Comparison of ENCODE assay signal across 26 mouse cellular contexts in genomic region chr4:148325951-148326350, GRCm38 (mm10). TPM values are rescaled to one million over a fixed set of nuclear protein-coding genes. Genes with fewer than 3 reads are reported as not detected.
DNase-seq lines count a peak whose midpoint lies in the region; ATAC-seq and TF ChIP-seq lines count a peak whose summit lies in the region.
"Had no signal": no experiment of that assay in that cellular context is flagged by ENCODE, and none has a peak within 500 bp of the region (broad histone marks: within the 10 kb centered on the region; RNA-seq: fewer than 3 reads in every experiment).

No protein-coding gene starts in this region.

- ATAC-seq in forebrain, embryonic 13.5 days: no peak
- no peak for ATAC-seq in forebrain, postnatal 0 days
- no peak for ATAC-seq in midbrain, embryonic 11.5 days (ENCODE audit: low FRiP score)
- no peak for ATAC-seq in midbrain, embryonic 15.5 days (replicated peaks)
- ATAC-seq: forebrain, embryonic 14.5 days; Patski had no signal

- DNase-seq in forebrain, postnatal 0 days: no peak
- DNase-seq in midbrain, embryonic 11.5 days (ENCODE audit: low spot score, missing footprints): peak; percentile 75
- DNase-seq in right cerebral cortex, postnatal 25 days: peak; percentile 33
- DNase-seq in right cerebral cortex, postnatal 14 days: no peak
- DNase-seq: adrenal gland, postnatal 10 days; adrenal gland, postnatal 36 days; cerebellum, adult 11 months; cerebellum, adult 2 months; cerebellum, adult 9-11 months; cerebellum, postnatal 25 days; gastrocnemius, postnatal 10 days; gastrocnemius, postnatal 36 days; heart, adult 2 months had no signal

- H3K4me2 ChIP-seq in forebrain, embryonic 13.5 days: no peak overlapping the region
- H3K4me2 ChIP-seq in forebrain, postnatal 0 days (ENCODE audit: low read depth): no peak overlapping the region
- H3K4me2 ChIP-seq in midbrain, embryonic 11.5 days: no peak overlapping the region
- H3K4me2 ChIP-seq in midbrain, embryonic 15.5 days: no peak overlapping the region
- H3K4me2 ChIP-seq: embryonic facial prominence, embryonic 12.5 days; embryonic facial prominence, embryonic 15.5 days; heart, embryonic 11.5 days; hindbrain, embryonic 12.5 days; hindbrain, embryonic 15.5 days had no signal

- peak overlapping the region; percentile 19; the same call in 1 of the 2 replicates for H3K27ac ChIP-seq in forebrain, embryonic 13.5 days
- no peak overlapping the region for H3K27ac ChIP-seq in forebrain, postnatal 0 days (ENCODE audit: low read depth, low read length)
- no peak overlapping the region for H3K27ac ChIP-seq in midbrain, embryonic 11.5 days (ENCODE audit: low read depth, low read length)
- no peak overlapping the region for H3K27ac ChIP-seq in midbrain, embryonic 15.5 days
- H3K27ac ChIP-seq: embryonic facial prominence, embryonic 12.5 days; embryonic facial prominence, embryonic 15.5 days; heart, adult 2 months; hindbrain, embryonic 15.5 days had no signal

- H3K9me3 ChIP-seq in forebrain, embryonic 13.5 days (replicated peaks): no peaks in the 10 kb centered on the region
- H3K9me3 ChIP-seq in forebrain, postnatal 0 days (ENCODE audit: low read length): no peaks in the 10 kb centered on the region
- H3K9me3 ChIP-seq in midbrain, embryonic 11.5 days (ENCODE audit: control insufficient read depth, low read length): no peaks in the 10 kb centered on the region
- H3K9me3 ChIP-seq in midbrain, embryonic 15.5 days: no peaks in the 10 kb centered on the region
- H3K9me3 ChIP-seq: embryonic facial prominence, embryonic 12.5 days; embryonic facial prominence, embryonic 15.5 days; hindbrain, embryonic 12.5 days; hindbrain, embryonic 15.5 days had no signal

- no peak for TF ChIP-seq CTCF in forebrain, postnatal 0 days (IDR thresholded peaks at IDR 0.05; ENCODE audit: low read depth)

- H3K27me3 ChIP-seq in forebrain, embryonic 13.5 days: 0 out of 2 replicates have a peak, but pooled peaks cover 7% of the 10 kb centered on the region
- peaks cover 4% of the 10 kb centered on the region; the same call in 1 of the 2 replicates for H3K27me3 ChIP-seq in forebrain, postnatal 0 days (ENCODE audit: insufficient read depth, low read length)
- H3K27me3 ChIP-seq in midbrain, embryonic 11.5 days (ENCODE audit: control insufficient read depth, insufficient read depth, low read length): no peaks in the 10 kb centered on the region
- no peaks in the 10 kb centered on the region for H3K27me3 ChIP-seq in midbrain, embryonic 15.5 days (replicated peaks)
- H3K27me3 ChIP-seq: hindbrain, embryonic 15.5 days; Patski had no signal

- peaks cover 73% of the 10 kb centered on the region for H3K4me1 ChIP-seq in forebrain, embryonic 13.5 days
- peaks cover 21% of the 10 kb centered on the region for H3K4me1 ChIP-seq in forebrain, postnatal 0 days (ENCODE audit: insufficient read depth)
- peaks cover 40% of the 10 kb centered on the region for H3K4me1 ChIP-seq in midbrain, embryonic 11.5 days (ENCODE audit: control insufficient read depth, insufficient read depth, low read length)
- H3K4me1 ChIP-seq in midbrain, embryonic 15.5 days: peaks cover 73% of the 10 kb centered on the region

- H3K9ac ChIP-seq in forebrain, embryonic 13.5 days: no peak overlapping the region
- H3K9ac ChIP-seq in forebrain, postnatal 0 days: no peak overlapping the region
- H3K9ac ChIP-seq in midbrain, embryonic 11.5 days (ENCODE audit: low read length): no peak overlapping the region
- no peak overlapping the region for H3K9ac ChIP-seq in midbrain, embryonic 15.5 days
- H3K9ac ChIP-seq: embryonic facial prominence, embryonic 12.5 days; embryonic facial prominence, embryonic 15.5 days; hindbrain, embryonic 12.5 days; hindbrain, embryonic 15.5 days had no signal

- 95% methylated on average over 3 of the region's 3 CpGs for WGBS in forebrain, embryonic 13.5 days
- WGBS in forebrain, postnatal 0 days: 92% methylated on average over 3 of the region's 3 CpGs
- 95% methylated on average over 3 of the region's 3 CpGs for WGBS in midbrain, embryonic 11.5 days
- 97% methylated on average over 3 of the region's 3 CpGs for WGBS in midbrain, embryonic 15.5 days

- H3K4me3 ChIP-seq in forebrain, embryonic 13.5 days: no peak overlapping the region
- H3K4me3 ChIP-seq in forebrain, postnatal 0 days (ENCODE audit: low read depth, low read length): no peak overlapping the region
- H3K4me3 ChIP-seq in midbrain, embryonic 11.5 days (ENCODE audit: low read depth, low read length): no peak overlapping the region
- H3K4me3 ChIP-seq in midbrain, embryonic 15.5 days: no peak overlapping the region
- H3K4me3 ChIP-seq: embryonic facial prominence, embryonic 12.5 days; embryonic facial prominence, embryonic 15.5 days; heart, adult 2 months; hindbrain, embryonic 12.5 days; hindbrain, embryonic 15.5 days had no signal

- no peaks in the 10 kb centered on the region for H3K36me3 ChIP-seq in forebrain, embryonic 13.5 days (ENCODE audit: poor library complexity, severe bottlenecking)
- no peaks in the 10 kb centered on the region for H3K36me3 ChIP-seq in forebrain, postnatal 0 days (ENCODE audit: insufficient read depth)
- H3K36me3 ChIP-seq in midbrain, embryonic 11.5 days (ENCODE audit: control insufficient read depth, insufficient read depth, low read length): no peaks in the 10 kb centered on the region
- H3K36me3 ChIP-seq in midbrain, embryonic 15.5 days (replicated peaks): no peaks in the 10 kb centered on the region
- H3K36me3 ChIP-seq: embryonic facial prominence, embryonic 12.5 days; embryonic facial prominence, embryonic 15.5 days; hindbrain, embryonic 12.5 days; hindbrain, embryonic 15.5 days had no signal

RNA-seq across cellular contexts. Expression of gene Disp3, which starts 38.2 kb away (rescaled TPM):
- polyA plus RNA-seq in forebrain, embryonic 13.5 days (2015; fragmentation: Nextera tagmentation; extraction: Ambion mirVana): 6.3 and 6.5 TPM in 2 replicates
- total RNA-seq in forebrain, postnatal 0 days (2014; rRNA removed): 13.2 and 17.3 TPM in 2 replicates
- 4.1 and 6.1 TPM in 2 replicates for polyA plus RNA-seq in forebrain, postnatal 0 days (2015; fragmentation: Nextera tagmentation; extraction: Ambion mirVana)
- polyA plus RNA-seq in midbrain, embryonic 11.5 days (2014; fragmentation: Nextera tagmentation; extraction: Ambion mirVana): 2.5 and 2.9 TPM in 2 replicates
- 12.5 and 13.6 TPM in 2 replicates for polyA plus RNA-seq in midbrain, embryonic 15.5 days (2015; fragmentation: Nextera tagmentation; extraction: Ambion mirVana)
- total RNA-seq: common myeloid progenitor, adult 5-6 weeks; granulocyte monocyte progenitor cell, adult 5-6 weeks; heart, adult 2 months; heart, postnatal 25 days; hematopoietic stem cell, adult 5-6 weeks had no signal
- polyA plus RNA-seq: heart, adult 2 months; heart, embryonic 11.5 days had no signal

Comparison
In these comparisons a context has a peak if more than half of its experiments do, and no peak if none do; other contexts are left out.
1. DNase-seq: peak in midbrain, embryonic 11.5 days (single experiment) and right cerebral cortex, postnatal 25 days (single experiment); none in forebrain, postnatal 0 days (single experiment) and right cerebral cortex, postnatal 14 days (single experiment).